Mouse (Mus musculus) midbrain, embryonic 16.5 days (tissue): ENCODE data around the gene Ttc33. TPM values are rescaled to one million over a fixed set of nuclear protein-coding genes. Genes with fewer than 3 reads are reported as not detected.

Source experiments
- ATAC-seq: fragments of 200-750 bp; cut with Nextera tagmentation; 2 replicates; pipeline ENCODE4 v1.8.0; 2017; ENCODE audit warnings: moderate TSS enrichment
- H3K27ac ChIP-seq: fragments of 300-500 bp; sonication (generic); 2 replicates; pipeline ENCODE4 v1.5.1; 2014; ENCODE audit warnings: mild to moderate bottlenecking, low read length, mixed read lengths
- H3K27me3 ChIP-seq: fragments of 300-500 bp; sonication (generic); 2 replicates; pipeline ENCODE4 v1.6.1; 2014; ENCODE audit warnings: low read depth, low read length, mixed read lengths; ENCODE audit not compliant: control insufficient read depth, insufficient read depth
- H3K36me3 ChIP-seq: fragments of 300-500 bp; sonication (generic); 2 replicates; pipeline ENCODE4 v1.6.1; 2014; ENCODE audit warnings: mild to moderate bottlenecking, low read length, moderate library complexity, mixed read lengths; ENCODE audit not compliant: control insufficient read depth, insufficient read depth
- H3K4me1 ChIP-seq: fragments of 300-500 bp; sonication (generic); 2 replicates; pipeline ENCODE4 v1.6.1; 2014; ENCODE audit warnings: mild to moderate bottlenecking, low read length, mixed read lengths; ENCODE audit not compliant: control insufficient read depth, insufficient read depth
- H3K4me2 ChIP-seq: fragments of 300-500 bp; sonication (generic); 2 replicates; pipeline ENCODE4 v1.6.1; 2014; ENCODE audit warnings: mild to moderate bottlenecking, low read length, mixed read lengths
- H3K4me3 ChIP-seq: fragments of 300-500 bp; sonication (generic); 2 replicates; pipeline ENCODE4 v1.5.1; 2014; ENCODE audit warnings: low read depth, mild to moderate bottlenecking, low read length, moderate library complexity, mixed read lengths
- H3K9ac ChIP-seq: fragments of 300-500 bp; sonication (generic); 2 replicates; pipeline ENCODE4 v1.6.1; 2014; ENCODE audit warnings: low read depth, low read length, mixed read lengths
- H3K9me3 ChIP-seq: fragments of 300-500 bp; sonication (generic); replicated peaks from 2 replicates; pipeline ENCODE4 v1.6.1; 2014; ENCODE audit warnings: mild to moderate bottlenecking, low read length, mixed read lengths; ENCODE audit not compliant: control insufficient read depth, poor library complexity, severe bottlenecking
- WGBS: fragments of 180-500 bp; shearing (Covaris S2); extraction: QIAGEN DNeasy Blood & Tissue Kit; methylation state at CpG from one replicate; pipeline ENCODE4 v1.1.7; 2014; 5-methylcytosine and 5-hydroxymethylcytosine counted together
- polyA plus RNA-seq: library from polyadenylated mRNA; unstranded; fragments of >200 nt; fragmentation: Nextera tagmentation; extraction: Ambion mirVana; gene quantifications from 2 replicates; pipeline ENCODE4 v1.2.1, GENCODE M21; 2015

Gene Ttc33
- polyA plus RNA-seq, 1 experiment from 2014 or later = 58.0 TPM

GRCm38 (mm10) chr15:5266095-5266494 is 80.8 kb downstream of the Ttc33 start:
- Histone ChIP-seq H3K9ac (no peak overlapping the region), H3K4me1 (no peaks in the 10 kb centered on the region), H3K27ac (no peak overlapping the region), H3K9me3 (no peaks in the 10 kb centered on the region), H3K4me3 (no peak overlapping the region), H3K36me3 (no peaks in the 10 kb centered on the region), H3K4me2 (no peak overlapping the region), H3K27me3 (no peaks in the 10 kb centered on the region)
- no peak for ATAC-seq
- 76% methylated on average over 3 of the region's 3 CpGs for WGBS

Other genes starting within 250 kb of the Ttc33 start
- gene C7, start 121.8 kb upstream of the Ttc33 start, polyA plus RNA-seq = 0.18 TPM in 1 of 2 replicates, not detected in the other
- 0.50 and 0.65 TPM in 2 replicates for gene Card6, start 77.0 kb upstream of the Ttc33 start, polyA plus RNA-seq
- 257 and 300 TPM in 2 replicates for gene Rpl37, start 68.9 kb upstream of the Ttc33 start, polyA plus RNA-seq
- gene Prkaa1, start 41.7 kb upstream of the Ttc33 start, polyA plus RNA-seq = 12.9 and 15.0 TPM in 2 replicates
- 1.1 and 1.6 TPM in 2 replicates for gene Ptger4, start 58.7 kb downstream of the Ttc33 start, polyA plus RNA-seq